22 mouse cellular contexts compared by ENCODE assay signal in the genomic region with DNA sequence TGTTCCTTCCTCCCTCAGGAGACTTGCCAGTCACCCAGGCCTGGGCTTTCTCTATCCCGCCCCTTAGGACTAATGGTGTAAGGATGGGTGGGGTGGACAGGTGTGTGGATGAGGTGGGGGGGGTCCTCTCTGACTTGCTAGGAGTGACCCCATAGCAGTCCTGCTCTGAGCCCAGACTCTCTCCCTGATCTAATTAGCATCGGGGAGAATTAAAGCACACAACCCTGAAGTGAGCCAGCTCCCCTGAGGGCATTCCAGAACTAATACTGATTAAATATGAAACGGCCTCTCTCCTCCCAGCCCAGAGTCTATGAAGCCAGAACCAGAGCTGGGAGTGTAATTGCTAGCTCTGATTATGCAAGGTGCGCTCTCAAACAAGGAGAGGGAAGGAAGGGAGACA.
DNase-seq lines count a peak whose midpoint lies in the region; ATAC-seq and TF ChIP-seq lines count a peak whose summit lies in the region.
"Had no signal": no experiment of that assay in that cellular context is flagged by ENCODE, and none has a peak within 500 bp of the region (broad histone marks: within the 10 kb centered on the region; RNA-seq: fewer than 3 reads in every experiment).

No protein-coding gene starts in this region.

- no peaks in the 10 kb centered on the region for H3K9me3 ChIP-seq in hindbrain, embryonic 12.5 days (replicated peaks)
- H3K9me3 ChIP-seq in hindbrain, embryonic 14.5 days (ENCODE audit: control insufficient read depth, low read length) = no peaks in the 10 kb centered on the region
- H3K9me3 ChIP-seq in hindbrain, embryonic 16.5 days (ENCODE audit: control insufficient read depth, low read length) = no peaks in the 10 kb centered on the region
- H3K9me3 ChIP-seq in midbrain, postnatal 0 days (ENCODE audit: low read length) = no peaks in the 10 kb centered on the region
- H3K9me3 ChIP-seq: embryonic facial prominence, embryonic 12.5 days; heart, embryonic 10.5 days; limb, embryonic 12.5 days; liver, embryonic 13.5 days; megakaryocyte, embryonic 14.5 days had no signal

- no peaks in the 10 kb centered on the region for H3K36me3 ChIP-seq in hindbrain, embryonic 12.5 days
- H3K36me3 ChIP-seq in hindbrain, embryonic 14.5 days (replicated peaks; ENCODE audit: control insufficient read depth, insufficient read depth) = no peaks in the 10 kb centered on the region
- H3K36me3 ChIP-seq in hindbrain, embryonic 16.5 days (ENCODE audit: control insufficient read depth, insufficient read depth, low read length) = no peaks in the 10 kb centered on the region
- H3K36me3 ChIP-seq in midbrain, postnatal 0 days (ENCODE audit: insufficient read depth, low read length) = no peaks in the 10 kb centered on the region
- H3K36me3 ChIP-seq: embryonic facial prominence, embryonic 12.5 days; heart, embryonic 10.5 days; limb, embryonic 12.5 days; liver, embryonic 13.5 days had no signal

- peak overlapping the region; percentile 23; the same call in 1 of the 2 replicates for H3K27ac ChIP-seq in hindbrain, embryonic 12.5 days
- no peak overlapping the region for H3K27ac ChIP-seq in hindbrain, embryonic 14.5 days
- H3K27ac ChIP-seq in hindbrain, embryonic 16.5 days (ENCODE audit: low read depth, low read length) = no peak overlapping the region
- no peak overlapping the region for H3K27ac ChIP-seq in midbrain, postnatal 0 days (ENCODE audit: low read depth, low read length)
- H3K27ac ChIP-seq: embryonic facial prominence, embryonic 12.5 days; heart, embryonic 10.5 days; limb, embryonic 12.5 days; liver, embryonic 13.5 days had no signal

- 49% methylated on average over 4 of the region's 4 CpGs for WGBS in hindbrain, embryonic 12.5 days
- 34% methylated on average over 4 of the region's 4 CpGs for WGBS in hindbrain, embryonic 14.5 days
- 38% methylated on average over 4 of the region's 4 CpGs for WGBS in hindbrain, embryonic 16.5 days
- WGBS in midbrain, postnatal 0 days = 37% methylated on average over 4 of the region's 4 CpGs

- no peaks in the 10 kb centered on the region; the same call in 1 of the 2 replicates for H3K27me3 ChIP-seq in hindbrain, embryonic 12.5 days
- H3K27me3 ChIP-seq in hindbrain, embryonic 14.5 days (ENCODE audit: control insufficient read depth, insufficient read depth, low read length) = no peaks in the 10 kb centered on the region
- H3K27me3 ChIP-seq in hindbrain, embryonic 16.5 days (replicated peaks; ENCODE audit: control insufficient read depth, insufficient read depth, low read length) = no peaks in the 10 kb centered on the region
- no peaks in the 10 kb centered on the region; the same call in 1 of the 2 replicates for H3K27me3 ChIP-seq in midbrain, postnatal 0 days (ENCODE audit: insufficient read depth, low read length)
- H3K27me3 ChIP-seq: liver, embryonic 13.5 days had no signal

- no peak for TF ChIP-seq CTCF in brain, embryonic 14.5 days (IDR thresholded peaks at IDR 0.05; ENCODE audit: borderline replicate concordance, extremely low read depth, insufficient read depth, insufficient read length)
- no peak for TF ChIP-seq CTCF in midbrain, postnatal 0 days (IDR thresholded peaks at IDR 0.05)

- peak; percentile 34; the same call in 1 of the 2 replicates for ATAC-seq in hindbrain, embryonic 12.5 days (ENCODE audit: low FRiP score)
- ATAC-seq in hindbrain, embryonic 14.5 days (ENCODE audit: low FRiP score) = no peak; the same call in 1 of the 2 replicates
- ATAC-seq in hindbrain, embryonic 16.5 days = 0 out of 2 replicates have a peak, but pooled peaks have one; percentile 27
- no peak for ATAC-seq in midbrain, postnatal 0 days (ENCODE audit: low FRiP score)
- ATAC-seq: forebrain, postnatal 0 days had no signal

- no peak for TF ChIP-seq POLR2A in brain, embryonic 14.5 days (IDR thresholded peaks at IDR 0.05; ENCODE audit: borderline replicate concordance, extremely low read depth, insufficient read depth, insufficient read length, poor library complexity, severe bottlenecking)

- no peak for DNase-seq in hindbrain, embryonic 14.5 days (ENCODE audit: low spot score)
- peak; percentile 55 for DNase-seq in brain, embryonic 14.5 days (ENCODE audit: low read depth)
- DNase-seq in midbrain, postnatal 0 days (ENCODE audit: low spot score) = peak; percentile 58
- no peak for DNase-seq in layer of hippocampus, adult 18-20 months (ENCODE audit: low spot score in 2 of 2)
- no peak for DNase-seq in cerebellum, postnatal 10 days
- DNase-seq: adrenal gland, postnatal 25 days; B cell, adult 2 months; cerebellum, adult 18-20 months; forebrain, postnatal 0 days; kidney, adult 11 months; liver, embryonic 13.5 days; lung, postnatal 10 days; right cerebral cortex, adult 18-20 months; thymus, postnatal 36 days had no signal

- no peak overlapping the region for H3K4me3 ChIP-seq in hindbrain, embryonic 12.5 days
- H3K4me3 ChIP-seq in hindbrain, embryonic 14.5 days (replicated peaks; ENCODE audit: low read length) = no peak overlapping the region
- H3K4me3 ChIP-seq in hindbrain, embryonic 16.5 days (ENCODE audit: low read length) = no peak overlapping the region
- no peak overlapping the region for H3K4me3 ChIP-seq in midbrain, postnatal 0 days (ENCODE audit: low read depth, low read length)
- H3K4me3 ChIP-seq: embryonic facial prominence, embryonic 12.5 days; erythroblast, embryonic 14.5 days; heart, embryonic 10.5 days; limb, embryonic 12.5 days; liver, embryonic 13.5 days; megakaryocyte, embryonic 14.5 days; myocyte had no signal

- no peak overlapping the region for H3K4me2 ChIP-seq in hindbrain, embryonic 12.5 days (replicated peaks)
- H3K4me2 ChIP-seq in hindbrain, embryonic 14.5 days (replicated peaks) = no peak overlapping the region
- no peak overlapping the region for H3K4me2 ChIP-seq in hindbrain, embryonic 16.5 days (ENCODE audit: low read length)
- no peak overlapping the region for H3K4me2 ChIP-seq in midbrain, postnatal 0 days (ENCODE audit: low read depth, low read length, poor library complexity, severe bottlenecking)
- H3K4me2 ChIP-seq: embryonic facial prominence, embryonic 12.5 days; limb, embryonic 12.5 days; liver, embryonic 13.5 days had no signal

- no peak overlapping the region for H3K9ac ChIP-seq in hindbrain, embryonic 12.5 days
- no peak overlapping the region for H3K9ac ChIP-seq in hindbrain, embryonic 14.5 days
- H3K9ac ChIP-seq in hindbrain, embryonic 16.5 days (ENCODE audit: low read depth, low read length) = no peak overlapping the region
- H3K9ac ChIP-seq in midbrain, postnatal 0 days (replicated peaks; ENCODE audit: low read length, poor library complexity, severe bottlenecking) = no peak overlapping the region
- H3K9ac ChIP-seq: embryonic facial prominence, embryonic 12.5 days; forebrain, postnatal 0 days; limb, embryonic 12.5 days; liver, embryonic 13.5 days had no signal

- peaks cover 46% of the 10 kb centered on the region for H3K4me1 ChIP-seq in hindbrain, embryonic 12.5 days
- H3K4me1 ChIP-seq in hindbrain, embryonic 14.5 days (replicated peaks; ENCODE audit: control insufficient read depth, insufficient read depth, low read length) = peaks cover 44% of the 10 kb centered on the region
- peaks cover 22% of the 10 kb centered on the region for H3K4me1 ChIP-seq in hindbrain, embryonic 16.5 days (ENCODE audit: control insufficient read depth, insufficient read depth, low read depth, low read length)
- H3K4me1 ChIP-seq in midbrain, postnatal 0 days (ENCODE audit: insufficient read depth, low read length) = peaks cover 16% of the 10 kb centered on the region
- H3K4me1 ChIP-seq: liver, embryonic 13.5 days had no signal

Comparison
In these comparisons a context has a peak if more than half of its experiments do, and no peak if none do; other contexts are left out.
1. ATAC-seq: peak in hindbrain, embryonic 12.5 days (single experiment) and hindbrain, embryonic 16.5 days (single experiment); none in hindbrain, embryonic 14.5 days (single experiment) and midbrain, postnatal 0 days (single experiment).
2. DNase-seq: peak in brain, embryonic 14.5 days (single experiment) and midbrain, postnatal 0 days (single experiment); none in hindbrain, embryonic 14.5 days (single experiment), layer of hippocampus, adult 18-20 months (0 of 2) and cerebellum, postnatal 10 days (0 of 2).